Mouse (Mus musculus) cerebellum, postnatal 25 days (tissue): ENCODE measurements around the gene Eif2ak3.

Experiments used
- DNase-seq, 2 experiments: peaks; one replicate each; pipeline ENCODE4 v3.0.0; 2021; ENCODE audit warnings: mixed read lengths in 2 of 2

The Eif2ak3 gene

DNA sequence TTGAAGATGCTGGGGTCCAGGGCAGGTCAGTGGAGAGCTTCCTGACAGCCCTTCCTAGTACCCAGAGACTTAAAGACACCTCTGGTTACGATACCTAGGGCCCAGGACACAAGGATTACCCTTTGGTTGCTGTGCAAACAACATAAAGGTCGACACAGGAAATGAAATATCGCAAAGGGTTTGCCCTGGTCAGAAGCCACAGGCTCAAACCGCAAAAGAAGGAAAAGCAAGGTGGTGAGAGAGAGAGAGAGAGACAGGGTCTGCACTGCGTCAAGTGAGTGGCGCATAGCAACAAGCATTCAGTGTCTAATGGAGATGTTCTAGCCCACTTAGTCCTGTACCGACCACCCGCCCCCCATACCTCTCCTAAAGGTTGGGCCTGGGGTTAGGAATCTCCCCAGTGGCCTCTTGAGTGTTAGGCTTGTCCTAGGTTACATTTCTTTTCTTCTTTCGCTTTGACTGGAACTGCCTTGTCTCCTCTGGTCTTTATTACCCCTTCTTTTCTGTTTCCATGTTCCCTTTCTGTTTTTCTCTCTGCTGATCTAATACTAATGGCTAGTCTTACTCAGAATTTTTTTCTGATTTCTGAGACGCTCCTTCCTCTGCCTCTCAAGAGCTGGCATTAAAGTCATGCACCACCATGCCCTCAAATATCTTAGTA, 13.0 kb upstream of the Eif2ak3 start:
- no peak for DNase-seq

DNA sequence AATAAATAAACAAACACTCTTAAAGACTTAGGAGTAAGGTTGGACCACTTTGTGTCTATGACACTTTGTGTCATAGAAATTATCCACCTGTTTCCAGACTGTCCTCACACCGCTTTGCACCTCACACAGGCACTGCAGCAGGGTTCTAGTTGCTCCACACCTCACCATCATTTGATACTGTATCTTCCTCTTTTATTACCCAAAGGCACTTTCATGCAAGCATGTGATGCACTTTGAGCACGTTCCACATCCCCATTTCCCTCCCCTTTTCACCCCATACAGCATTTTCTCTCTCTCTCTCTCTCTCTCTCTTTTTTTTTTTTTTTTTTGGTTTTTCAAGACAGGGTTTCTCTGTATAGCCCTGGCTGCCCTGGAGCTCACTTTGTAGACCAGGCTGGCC, 7.0 kb upstream of the Eif2ak3 start:
- DNase-seq: no peak

DNA sequence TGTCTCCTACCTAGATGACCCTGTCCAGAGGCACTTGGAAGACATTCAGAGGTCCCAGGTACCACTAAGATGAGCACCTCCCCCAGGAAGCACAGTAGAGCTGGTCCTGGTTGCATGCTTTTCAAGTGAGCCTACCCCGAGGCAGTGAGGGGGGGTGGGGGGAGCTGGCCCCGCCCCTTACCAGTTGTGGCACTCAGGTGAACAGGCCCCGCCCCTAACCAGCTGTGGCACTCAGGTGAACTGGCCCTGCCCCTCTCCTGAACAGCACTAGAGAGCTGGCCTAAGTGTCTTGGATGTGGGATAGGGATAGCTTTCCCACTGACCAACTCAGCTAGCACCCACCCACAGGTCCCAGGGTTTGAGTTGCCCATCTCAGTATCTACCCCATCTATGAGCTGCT, 5.8 kb upstream of the Eif2ak3 start:
- DNase-seq: no peak

DNA sequence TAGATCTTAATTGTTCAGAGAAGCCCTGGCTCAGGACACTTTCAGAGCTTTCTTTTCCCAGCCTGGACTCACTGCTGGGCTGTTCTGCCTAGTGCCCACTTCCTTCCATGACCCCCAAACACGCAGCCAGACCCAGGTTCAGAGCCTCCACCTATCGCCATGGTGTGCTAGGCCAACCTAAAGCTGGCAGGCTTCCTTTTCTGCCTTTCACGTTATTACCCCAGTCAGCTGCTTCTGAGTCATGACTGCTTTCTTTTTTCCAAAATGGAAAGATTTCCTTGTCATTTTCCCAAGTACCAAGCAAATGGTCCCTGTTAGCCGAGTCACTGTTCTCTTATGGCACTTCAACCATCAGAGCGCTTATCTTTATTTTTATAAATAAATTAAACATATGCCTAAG, 4.0 kb upstream of the Eif2ak3 start:
- no peak for DNase-seq

DNA sequence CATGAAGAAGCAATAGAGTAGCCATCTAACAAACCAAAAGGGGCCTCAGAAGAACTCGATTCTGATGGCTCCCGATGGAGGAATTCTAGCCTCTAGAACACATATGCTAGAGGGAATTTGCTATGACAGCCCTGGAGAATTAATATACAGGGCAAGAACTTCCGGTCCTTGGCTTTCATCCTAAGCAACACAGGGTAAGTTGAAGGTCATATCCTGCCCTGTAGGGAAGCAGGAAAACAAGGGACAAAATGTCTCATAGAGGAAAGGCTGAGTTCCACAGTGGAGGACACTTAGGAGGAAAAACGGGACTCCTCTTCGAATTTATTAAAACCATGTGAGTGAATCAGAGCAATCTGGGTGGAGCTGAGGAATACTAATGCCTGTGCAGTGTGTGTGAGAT, 1.3 kb upstream of the Eif2ak3 start:
- no peak for DNase-seq

DNA sequence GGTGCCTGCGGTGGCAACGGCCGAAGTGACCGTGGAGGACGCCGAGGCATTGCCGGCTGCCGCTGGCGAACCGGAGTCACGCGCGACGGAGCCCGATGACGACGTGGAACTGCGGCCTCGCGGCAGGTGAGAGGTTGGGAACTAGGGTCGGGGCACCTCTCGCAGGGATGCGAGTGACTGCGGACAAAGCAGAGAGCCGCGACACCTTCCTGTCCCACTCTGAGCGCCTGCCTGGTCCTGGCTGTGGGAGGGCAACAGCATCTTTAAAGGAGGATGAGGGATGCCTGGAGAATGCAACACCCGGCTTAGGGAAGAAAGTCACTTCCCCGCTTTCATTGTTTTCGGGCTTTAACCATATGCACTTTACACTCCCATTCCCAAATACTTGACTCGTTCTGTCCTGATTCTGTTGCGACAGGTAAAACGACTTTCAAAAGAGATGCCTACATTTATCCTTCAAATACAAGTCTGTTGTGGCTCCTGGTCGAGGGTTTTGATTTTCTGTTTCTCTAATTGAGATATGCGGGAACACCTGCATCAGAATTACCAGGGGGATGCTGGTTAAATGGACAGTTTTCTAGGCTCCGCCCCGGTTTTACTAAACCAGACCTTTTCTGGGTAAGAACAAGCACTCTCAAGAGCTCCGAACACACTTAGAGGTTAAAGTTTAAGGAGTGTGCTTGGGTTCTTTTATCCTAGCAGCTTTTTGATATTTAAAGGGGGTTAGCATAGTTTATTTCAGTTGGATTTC, 756 bp downstream of the Eif2ak3 start:
- peak in 1 of 2 experiments; percentile 72 for DNase-seq

DNA sequence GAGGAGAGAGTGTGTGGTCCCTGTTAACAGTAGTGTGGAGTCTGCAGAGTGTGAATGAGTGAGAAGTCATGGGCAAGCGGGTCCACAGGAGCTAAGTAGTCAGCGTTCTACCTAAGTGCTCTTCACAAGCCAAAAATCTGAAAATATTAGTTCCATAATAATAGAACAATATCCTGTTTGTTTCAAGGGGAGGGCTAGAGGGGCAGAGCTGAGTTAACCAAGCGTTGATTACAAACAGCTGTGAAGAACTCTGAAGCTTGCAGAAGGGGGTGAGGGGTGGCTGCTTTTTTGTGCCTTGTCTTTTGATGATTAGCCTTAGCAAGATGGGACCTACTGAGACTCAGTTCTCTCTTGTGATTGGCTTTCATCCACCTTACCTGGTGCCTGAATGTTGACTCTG, 3.1 kb downstream of the Eif2ak3 start:
- no peak for DNase-seq

DNA sequence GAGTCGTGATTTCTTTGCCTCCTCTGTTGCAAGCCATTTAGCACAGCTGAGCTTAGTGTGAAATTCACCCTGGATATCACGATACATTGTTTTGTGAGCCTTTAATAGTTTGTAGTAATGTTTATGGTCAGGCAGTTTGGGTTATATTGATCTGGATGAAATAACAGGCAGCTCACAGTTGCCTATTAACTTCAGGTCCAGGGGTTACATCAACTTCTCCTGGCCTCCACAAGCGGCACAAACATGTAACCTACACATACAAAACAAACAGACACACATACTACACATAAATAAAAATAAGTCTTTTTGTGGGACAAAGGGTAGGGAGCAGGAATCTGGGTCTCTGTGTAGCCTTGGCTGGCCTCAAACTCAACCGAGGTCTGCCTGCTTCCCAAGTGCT, 9.1 kb downstream of the Eif2ak3 start:
- DNase-seq: no peak

DNA sequence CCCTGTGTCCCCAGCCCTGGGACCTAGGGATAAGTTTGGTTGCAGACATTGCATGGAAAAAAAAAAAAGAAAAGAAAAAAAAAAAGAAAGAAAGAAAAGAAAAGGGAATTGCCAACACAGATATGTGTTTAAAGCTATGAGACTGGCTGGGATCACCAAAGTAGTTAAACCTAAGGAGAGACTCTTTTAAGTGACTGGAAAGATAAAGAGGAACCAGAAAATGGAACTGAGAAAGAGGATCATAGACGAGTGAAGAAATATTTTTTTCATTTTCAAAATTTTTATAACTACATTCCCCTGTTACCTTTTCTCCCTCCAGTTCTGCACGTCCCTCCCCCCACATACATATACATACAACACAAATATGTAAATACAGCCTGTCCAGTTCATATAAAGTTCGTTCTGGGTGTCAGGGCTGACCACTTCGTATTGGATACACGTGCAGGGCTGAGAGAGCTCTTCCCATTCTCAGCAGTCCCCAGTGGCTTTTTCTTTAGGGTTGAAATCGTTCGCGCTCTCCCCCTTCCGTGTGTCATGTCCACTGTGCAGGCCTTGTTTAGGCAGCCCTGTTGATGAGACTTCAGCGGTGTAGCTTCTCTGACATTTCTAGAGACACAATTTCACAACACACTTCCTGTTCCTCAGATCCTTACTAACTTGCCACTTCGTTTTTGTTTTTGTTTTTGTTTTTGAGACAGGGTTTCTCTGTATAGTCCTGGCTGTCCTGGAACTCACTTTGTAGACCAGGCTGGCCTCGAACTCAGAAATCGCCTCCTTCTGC, 11.4 kb downstream of the Eif2ak3 start:
- no peak for DNase-seq

DNA sequence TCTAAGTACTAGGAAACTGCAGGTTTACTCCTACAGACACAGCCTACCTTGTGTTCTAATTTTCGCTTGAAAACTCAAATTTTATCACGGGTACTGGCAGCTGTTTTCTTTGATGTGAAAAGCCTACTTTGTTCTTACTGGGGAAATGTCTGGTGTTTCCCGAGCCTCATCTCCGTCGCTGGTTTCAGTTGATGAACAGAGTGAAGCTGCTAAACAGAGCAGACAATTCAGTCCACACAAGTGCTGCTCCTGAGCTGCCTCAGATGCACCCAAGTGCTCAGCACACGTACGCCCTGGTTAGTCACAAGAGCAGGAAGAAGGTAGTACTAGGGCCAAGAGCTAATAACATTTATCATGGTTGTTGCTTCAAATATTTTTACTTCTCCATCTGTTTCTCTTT, 18.4 kb downstream of the Eif2ak3 start:
- no peak for DNase-seq

DNA sequence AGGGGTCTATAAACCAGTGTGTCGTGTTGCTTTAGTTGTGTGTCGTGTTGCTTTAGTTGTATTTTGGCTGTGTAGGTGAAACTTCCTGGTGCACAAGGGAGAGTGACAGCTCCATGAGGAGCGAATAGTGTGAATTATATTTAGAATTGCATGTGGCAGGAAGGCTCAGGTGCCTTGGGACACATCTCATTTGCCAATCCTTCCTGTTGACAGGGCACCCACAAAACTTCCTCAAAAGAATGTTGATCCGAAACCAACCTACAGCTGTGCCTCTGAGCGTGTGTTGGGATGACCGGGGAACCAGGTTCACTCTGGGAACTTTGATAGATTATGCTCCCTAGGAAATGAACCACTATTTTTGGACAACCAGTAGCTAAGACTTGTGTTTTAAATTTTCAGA, 20.0 kb downstream of the Eif2ak3 start:
- DNase-seq: no peak

DNA sequence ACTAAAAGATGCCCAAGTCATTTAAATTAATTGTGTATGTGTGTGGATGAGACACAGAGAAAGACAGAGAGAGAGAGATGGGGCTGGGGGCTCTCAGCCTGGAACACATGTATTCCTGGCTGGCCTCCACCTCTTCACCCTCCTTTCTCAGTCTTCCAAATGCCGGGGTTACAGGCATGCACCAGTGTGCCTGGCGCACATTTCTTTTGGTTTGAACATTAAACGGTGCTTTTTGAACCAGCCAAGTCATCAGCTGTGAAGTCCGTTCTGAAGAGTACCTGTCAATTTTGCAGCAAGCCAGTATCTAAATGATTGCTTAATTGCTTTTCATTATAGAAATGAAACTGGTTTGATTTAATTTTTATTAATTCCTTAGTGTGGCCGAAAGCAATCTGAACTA, 22.4 kb downstream of the Eif2ak3 start:
- DNase-seq: no peak

DNA sequence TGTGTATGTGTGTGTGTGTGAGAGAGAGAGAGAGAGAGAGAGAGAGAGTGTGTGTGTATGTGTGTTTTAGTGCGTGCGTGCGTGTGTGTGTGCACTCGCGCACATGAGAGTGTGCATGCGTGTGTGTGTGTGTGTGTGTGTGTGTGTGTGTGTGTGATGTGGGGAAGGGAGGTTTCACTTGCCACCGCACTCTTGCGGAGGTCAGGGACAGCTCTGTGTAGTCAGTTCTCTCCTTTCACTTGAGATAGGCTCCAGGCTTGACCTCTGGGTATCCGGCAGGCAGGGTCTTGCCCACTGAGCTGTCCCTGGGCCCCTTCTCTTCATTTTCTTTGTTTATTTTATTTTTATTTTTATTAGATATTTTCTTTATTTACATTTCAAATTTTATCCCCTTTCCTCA, 23.0 kb downstream of the Eif2ak3 start:
- DNase-seq: no peak

DNA sequence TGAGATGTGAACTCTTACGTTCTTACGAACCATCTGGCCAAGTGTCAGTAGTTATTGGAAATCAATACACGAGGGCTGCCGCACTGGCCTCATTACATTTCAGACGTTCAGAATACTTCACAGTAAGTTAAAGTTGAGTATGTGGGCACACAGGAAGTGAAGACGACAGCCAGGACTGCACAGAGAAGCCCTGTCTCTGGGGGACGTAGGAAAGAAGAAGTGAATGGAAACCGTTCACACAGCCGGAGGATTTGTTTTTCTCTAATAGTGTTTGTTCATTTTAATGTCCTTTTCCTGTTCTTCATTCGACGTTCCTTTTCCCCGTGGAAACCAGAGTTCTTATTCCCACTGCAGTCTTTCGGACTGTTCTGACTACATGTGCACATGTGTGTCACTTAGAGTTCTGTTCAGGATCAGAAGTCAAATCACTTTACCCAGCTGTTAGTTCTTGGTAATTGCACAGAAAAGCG, 27.2 kb downstream of the Eif2ak3 start:
- DNase-seq: no peak

DNA sequence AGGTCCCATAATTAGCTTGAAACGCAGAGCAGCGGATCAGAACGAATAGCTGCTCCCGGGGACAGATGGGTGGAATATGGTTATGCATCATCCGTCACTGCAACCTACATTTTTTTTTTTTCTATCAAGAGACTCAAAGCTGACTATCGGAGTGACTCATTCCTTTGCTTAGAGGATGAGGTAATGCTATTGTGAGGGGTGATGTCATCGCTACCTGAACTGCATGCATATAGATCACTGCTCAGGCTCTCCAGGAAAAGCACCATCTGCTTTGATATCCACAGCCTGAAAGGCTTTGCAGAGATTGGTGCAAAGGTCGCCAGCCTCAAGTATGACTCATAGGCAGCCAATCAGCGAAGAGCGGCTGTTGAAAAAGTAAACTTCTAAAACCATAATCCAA, 27.8 kb downstream of the Eif2ak3 start:
- DNase-seq: peak; percentile 56 to 69

DNA sequence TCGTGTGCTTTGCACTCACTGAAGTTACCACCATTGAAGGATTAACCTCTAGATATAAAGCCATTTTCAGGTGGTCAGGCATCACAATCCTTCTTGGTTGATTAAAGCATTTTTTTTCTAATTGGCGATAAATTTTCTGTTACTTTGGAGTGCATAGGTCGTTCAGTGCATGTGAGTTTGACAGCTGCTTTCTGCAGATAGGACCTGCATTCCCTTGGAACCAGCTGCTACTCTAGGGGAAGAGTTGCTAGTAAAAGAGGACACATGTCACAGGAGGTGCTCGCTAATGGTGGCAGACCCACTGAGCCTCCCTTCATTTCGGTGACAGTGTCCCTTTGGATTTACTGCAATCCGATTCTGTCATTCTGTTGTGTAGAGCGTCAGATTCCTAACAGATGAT, 28.3 kb downstream of the Eif2ak3 start:
- DNase-seq: no peak

DNA sequence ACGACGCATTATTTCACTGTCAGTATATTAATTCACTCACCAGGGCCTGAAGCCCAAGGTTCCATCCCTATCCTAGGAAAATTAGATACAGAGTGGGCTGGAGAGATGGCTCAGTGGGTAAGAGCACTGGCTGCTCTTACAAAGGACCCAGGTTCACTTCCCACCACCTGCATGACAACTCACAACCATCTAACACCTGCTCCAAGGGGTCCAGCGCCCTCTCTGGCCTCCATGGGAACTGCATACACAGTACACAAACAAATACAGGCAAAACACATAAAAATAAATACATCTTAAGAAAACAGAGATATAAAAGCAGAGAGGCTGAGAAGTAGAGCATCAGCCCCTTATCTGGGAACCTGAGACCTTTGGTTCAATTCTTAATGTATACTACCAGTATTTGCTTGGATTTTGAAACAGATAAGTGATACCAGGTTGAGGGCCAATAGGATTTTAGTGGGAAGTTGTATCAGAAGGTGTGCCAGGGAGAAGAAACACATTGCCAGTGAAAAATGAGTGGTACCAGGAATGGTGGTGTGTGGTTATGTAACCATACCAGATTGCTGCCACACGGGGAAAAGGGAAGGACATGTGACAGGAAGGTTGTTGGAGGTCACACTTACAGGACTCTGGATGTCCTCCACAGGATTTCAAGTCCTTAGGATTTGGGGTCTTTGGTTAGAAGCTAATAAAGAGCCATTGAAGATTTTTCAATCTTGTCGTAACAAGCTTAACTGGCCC, 29.9 kb downstream of the Eif2ak3 start:
- DNase-seq: peak in 1 of 2 experiments; percentile 37

DNA sequence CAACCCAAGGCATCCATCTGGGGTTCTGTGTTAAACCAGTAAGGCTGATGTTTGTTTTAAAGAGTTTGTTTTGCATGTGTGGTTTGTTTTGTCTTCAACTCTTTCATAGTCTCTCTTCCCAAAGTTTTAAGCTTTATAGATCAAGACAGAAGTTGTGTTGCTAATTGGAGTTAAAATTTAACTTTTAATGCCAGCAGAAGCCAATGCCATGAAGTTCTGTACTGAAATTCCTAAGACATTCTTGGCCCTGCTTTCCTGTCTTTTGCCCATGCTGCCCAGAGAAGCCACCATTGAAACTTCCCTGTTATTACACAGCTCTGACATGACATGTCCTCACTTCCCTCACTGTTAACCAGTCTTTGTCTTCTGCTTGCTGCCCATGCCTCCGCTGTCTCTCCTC, 30.7 kb downstream of the Eif2ak3 start:
- no peak for DNase-seq

DNA sequence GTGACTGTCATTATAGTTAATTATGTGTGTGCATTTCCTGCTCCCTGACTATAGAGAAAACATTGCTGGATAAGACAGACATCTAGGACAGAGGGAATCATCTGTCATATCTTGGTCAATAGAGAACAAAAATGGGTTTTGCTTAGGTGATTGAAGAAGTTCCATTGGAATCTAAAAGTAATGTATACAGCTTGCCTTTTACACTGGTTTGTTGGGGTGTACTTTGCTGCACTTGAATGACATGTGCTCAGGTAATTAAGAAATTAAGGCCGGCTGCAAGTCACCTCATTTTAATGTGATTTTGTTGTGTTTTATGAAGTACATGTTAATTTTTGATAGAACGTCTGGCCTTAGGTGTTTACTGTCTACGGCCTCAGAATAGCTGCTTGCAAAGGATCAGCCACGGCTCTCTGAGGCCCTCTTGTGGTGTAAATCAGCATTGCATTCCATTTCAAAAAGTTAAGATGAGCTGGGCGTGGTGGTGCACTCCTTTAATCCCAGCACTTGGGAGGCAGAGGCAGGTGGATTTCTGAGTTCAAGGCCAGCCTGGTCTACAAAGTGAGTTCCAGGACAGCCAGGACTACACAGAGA, 36.5 kb downstream of the Eif2ak3 start:
- DNase-seq: peak; percentile 79 to 86

DNA sequence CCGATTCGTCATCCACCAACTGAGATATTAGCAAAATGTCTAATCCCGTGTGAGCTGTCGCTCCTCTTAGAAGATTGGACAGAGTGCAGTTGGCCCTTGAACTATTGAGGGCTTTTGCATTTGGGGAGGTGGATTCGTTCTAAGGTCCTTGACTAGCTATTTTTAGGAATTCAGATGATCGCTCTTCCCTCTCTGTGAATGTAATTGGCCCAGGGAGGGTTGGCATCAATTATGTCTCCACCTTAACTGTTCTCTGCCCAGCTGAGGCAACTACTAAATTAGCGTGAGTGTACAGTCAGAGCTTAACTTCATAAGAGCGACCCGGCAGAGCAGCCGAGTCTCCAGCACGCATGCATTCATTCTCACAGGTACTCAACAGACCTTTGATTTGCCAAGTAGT, 43.7 kb downstream of the Eif2ak3 start:
- DNase-seq: no peak

DNA sequence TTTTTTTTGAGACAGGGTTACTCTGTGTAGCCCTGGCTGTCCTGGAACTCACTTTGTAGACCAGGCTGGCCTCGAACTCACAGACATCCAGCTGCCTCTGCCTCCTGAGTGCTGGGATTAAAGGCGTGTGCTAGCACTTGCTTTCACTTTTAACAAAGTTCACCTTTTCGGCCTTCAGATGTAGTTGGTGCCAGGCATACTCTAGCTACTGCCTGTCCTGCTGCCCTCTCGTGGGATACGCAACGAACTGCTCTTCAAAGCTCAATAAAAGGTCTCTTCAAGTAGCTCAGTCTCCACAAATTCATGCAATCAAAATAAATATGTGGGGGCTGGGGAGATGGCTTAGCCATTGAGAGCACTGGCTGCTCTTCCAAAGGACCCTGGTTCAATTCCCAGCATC, 53.9 kb downstream of the Eif2ak3 start:
- DNase-seq: no peak

DNA sequence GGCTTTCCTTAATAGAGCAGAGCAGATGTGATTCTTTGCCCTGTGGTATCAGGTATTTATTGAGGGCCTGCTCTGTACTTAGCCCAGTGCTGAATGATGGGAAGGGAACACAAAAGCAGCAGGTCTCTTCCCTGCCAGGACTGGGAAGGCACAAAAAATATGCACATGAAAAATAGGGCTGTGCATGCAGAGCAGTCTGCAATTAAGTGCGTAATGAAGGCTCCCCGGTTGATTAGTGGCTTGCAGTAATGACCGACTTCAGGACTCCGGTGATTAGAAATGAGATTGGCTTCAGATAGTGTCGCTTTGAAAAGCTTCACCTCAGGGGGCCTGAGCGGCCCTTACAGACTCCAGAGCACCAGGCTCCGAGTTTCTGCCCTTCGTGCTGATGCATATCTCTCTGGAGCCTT, 55.3 kb downstream of the Eif2ak3 start:
- DNase-seq: no peak

DNA sequence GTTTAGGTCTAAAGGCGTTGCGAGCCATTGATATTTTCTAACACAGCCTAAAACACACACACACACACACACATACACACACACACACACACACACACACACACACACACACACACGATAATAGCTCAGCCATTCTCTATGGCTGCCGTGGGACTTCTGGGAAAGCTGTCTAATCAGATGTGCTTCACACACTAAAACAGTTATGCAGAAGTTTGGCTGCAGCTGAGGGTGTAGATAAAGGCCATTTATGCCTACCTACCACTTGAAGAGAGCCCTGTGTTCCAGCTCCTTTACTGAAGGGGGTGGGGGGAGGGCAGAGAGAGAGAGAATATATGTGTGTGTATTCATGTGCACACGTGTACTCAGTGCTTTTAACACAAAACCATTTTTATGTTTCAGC, 59.4 kb downstream of the Eif2ak3 start:
- DNase-seq: no peak
